Mouse (Mus musculus): ENCODE data around the gene Gh. TPM values are rescaled to one million over a fixed set of nuclear protein-coding genes. Genes with fewer than 3 reads are reported as not detected.

Gh gene
- polyA plus RNA-seq, 1 experiment from 2014 or later: not detected

DNA sequence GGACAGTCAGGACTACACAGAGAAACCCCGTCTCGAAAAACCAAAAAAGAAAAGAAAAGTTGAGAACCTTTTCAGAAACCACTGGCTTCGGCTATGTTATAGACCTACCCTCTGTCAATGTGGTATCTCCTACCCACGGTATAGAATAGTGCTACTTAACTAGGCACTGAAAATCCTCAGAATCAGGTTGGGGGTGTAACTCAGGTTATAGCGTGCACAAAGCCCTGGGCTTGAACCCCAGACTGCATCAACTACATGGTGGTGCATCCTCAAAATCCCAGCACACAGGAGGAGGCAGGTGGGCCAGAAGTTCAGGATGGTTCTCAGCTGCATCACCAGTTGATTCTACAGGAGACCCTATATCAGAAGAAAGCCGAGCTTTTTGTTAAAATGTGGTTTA, 27.9 kb downstream of the Gh start:
- no peak overlapping the region for H3K27ac ChIP-seq (ENCODE audit: low read depth, low read length)
- WGBS: 93% methylated on average over 6 of the region's 6 CpGs

DNA sequence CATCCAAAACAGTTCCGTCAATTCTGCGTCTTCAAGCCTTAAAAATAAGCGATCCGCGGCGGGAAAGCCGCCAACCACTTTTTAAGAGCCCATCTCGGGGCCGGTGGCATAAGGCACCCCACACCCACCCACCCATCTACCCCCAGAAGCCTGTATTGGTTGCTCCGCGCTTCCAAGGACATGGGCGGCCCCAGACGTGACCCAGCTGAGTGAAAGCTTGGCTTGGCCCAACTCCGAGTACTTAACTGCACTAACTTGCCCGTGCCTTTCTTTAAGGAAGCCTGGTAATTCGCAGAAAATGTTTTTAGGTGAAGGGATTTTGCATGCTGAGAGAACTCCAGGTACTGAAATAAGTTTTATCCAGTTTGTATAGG, 28.4 kb downstream of the Gh start:
- Histone ChIP-seq H3K36me3 (ENCODE audit: control insufficient read depth, insufficient read depth) (no peaks in the 10 kb centered on the region), H3K4me3 (ENCODE audit: low read depth, low read length) (peak overlapping the region; percentile 97), H3K27me3 (replicated peaks; ENCODE audit: control insufficient read depth, insufficient read depth, low read length) (no peaks in the 10 kb centered on the region), H3K4me1 (replicated peaks; ENCODE audit: control insufficient read depth, insufficient read depth, low read length) (peaks cover 10% of the 10 kb centered on the region), H3K9ac (ENCODE audit: low read depth, low read length) (peak overlapping the region; percentile 95), H3K4me2 (replicated peaks; ENCODE audit: low read depth) (peak overlapping the region; percentile 77), H3K9me3 (ENCODE audit: control insufficient read depth) (no peaks in the 10 kb centered on the region), H3K27ac (ENCODE audit: low read depth, low read length) (peak overlapping the region; percentile 72)
- ATAC-seq: no peak
- no peak for TF ChIP-seq CTCF (IDR thresholded peaks at IDR 0.05; ENCODE audit: low read depth)
- WGBS: 7% methylated on average over 16 of the region's 16 CpGs

More for the DNA sequence above, 27.9 kb downstream of the Gh start:
- Histone ChIP-seq H3K4me1 (replicated peaks; ENCODE audit: control insufficient read depth, insufficient read depth, low read length) (peaks cover 10% of the 10 kb centered on the region), H3K4me2 (replicated peaks; ENCODE audit: low read depth) (peak overlapping the region; percentile 77; the same call in 1 of the 2 replicates), H3K27me3 (replicated peaks; ENCODE audit: control insufficient read depth, insufficient read depth, low read length) (no peaks in the 10 kb centered on the region), H3K4me3 (ENCODE audit: low read depth, low read length) (no peak overlapping the region), H3K9ac (ENCODE audit: low read depth, low read length) (no peak overlapping the region), H3K36me3 (ENCODE audit: control insufficient read depth, insufficient read depth) (no peaks in the 10 kb centered on the region), H3K9me3 (ENCODE audit: control insufficient read depth) (no peaks in the 10 kb centered on the region)
- no peak for TF ChIP-seq CTCF (IDR thresholded peaks at IDR 0.05; ENCODE audit: low read depth)
- ATAC-seq: no peak

DNA sequence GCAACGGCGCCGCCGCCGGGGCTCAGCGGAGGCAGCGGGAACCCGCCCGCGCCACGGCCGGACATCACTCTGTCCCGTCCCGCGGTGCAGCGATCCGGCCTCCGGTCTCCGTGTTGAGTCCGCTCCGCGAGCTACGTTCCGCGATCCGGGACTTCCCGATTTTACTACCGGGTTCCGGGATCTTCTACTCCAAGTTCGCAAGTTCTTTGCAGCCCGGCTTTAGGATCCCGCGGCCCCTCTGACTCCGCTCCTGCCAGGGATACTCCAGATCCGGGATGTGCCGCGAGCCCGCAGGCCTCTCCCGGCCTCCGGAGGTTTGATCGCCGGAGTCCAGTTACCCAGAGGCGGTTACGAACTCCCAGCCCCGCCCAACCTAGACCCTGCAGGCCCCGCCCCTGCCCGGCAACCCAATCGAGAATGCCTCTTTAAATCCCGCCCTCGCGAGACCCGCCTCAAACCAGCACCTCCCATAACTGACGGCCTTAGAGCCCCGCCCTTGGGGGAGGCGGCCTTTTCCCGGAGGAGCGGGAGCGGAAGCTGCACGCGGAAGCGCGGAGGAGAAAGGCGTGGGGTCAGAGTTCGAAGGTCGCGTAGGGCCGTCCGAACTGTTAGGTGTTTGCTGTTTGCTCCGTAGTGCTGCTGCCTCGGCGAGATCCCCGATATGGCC, 28.9 kb downstream of the Gh start, which contains the start of gene Smarcd2:
TSS of gene Smarcd2 (minus strand) at position 329 of the 667 bp plus-strand sequence.
- Histone ChIP-seq H3K9ac (ENCODE audit: low read depth, low read length) (peak within 1 kb of the TSS; percentile 95), H3K4me1 (replicated peaks; ENCODE audit: control insufficient read depth, insufficient read depth, low read length) (peaks cover 10% of the 10 kb centered on the region), H3K4me3 (ENCODE audit: low read depth, low read length) (peak within 1 kb of the TSS; percentile 97), H3K36me3 (ENCODE audit: control insufficient read depth, insufficient read depth) (no peaks in the 10 kb centered on the region), H3K27me3 (replicated peaks; ENCODE audit: control insufficient read depth, insufficient read depth, low read length) (no peaks in the 10 kb centered on the region), H3K27ac (ENCODE audit: low read depth, low read length) (peak within 1 kb of the TSS; percentile 98), H3K4me2 (replicated peaks; ENCODE audit: low read depth) (peak within 1 kb of the TSS; percentile 77), H3K9me3 (ENCODE audit: control insufficient read depth) (no peaks in the 10 kb centered on the region)
- ATAC-seq: peak; percentile 92
- WGBS: under 1% methylated on average over 72 of the region's 72 CpGs
- no peak for TF ChIP-seq CTCF (IDR thresholded peaks at IDR 0.05; ENCODE audit: low read depth)

DNA sequence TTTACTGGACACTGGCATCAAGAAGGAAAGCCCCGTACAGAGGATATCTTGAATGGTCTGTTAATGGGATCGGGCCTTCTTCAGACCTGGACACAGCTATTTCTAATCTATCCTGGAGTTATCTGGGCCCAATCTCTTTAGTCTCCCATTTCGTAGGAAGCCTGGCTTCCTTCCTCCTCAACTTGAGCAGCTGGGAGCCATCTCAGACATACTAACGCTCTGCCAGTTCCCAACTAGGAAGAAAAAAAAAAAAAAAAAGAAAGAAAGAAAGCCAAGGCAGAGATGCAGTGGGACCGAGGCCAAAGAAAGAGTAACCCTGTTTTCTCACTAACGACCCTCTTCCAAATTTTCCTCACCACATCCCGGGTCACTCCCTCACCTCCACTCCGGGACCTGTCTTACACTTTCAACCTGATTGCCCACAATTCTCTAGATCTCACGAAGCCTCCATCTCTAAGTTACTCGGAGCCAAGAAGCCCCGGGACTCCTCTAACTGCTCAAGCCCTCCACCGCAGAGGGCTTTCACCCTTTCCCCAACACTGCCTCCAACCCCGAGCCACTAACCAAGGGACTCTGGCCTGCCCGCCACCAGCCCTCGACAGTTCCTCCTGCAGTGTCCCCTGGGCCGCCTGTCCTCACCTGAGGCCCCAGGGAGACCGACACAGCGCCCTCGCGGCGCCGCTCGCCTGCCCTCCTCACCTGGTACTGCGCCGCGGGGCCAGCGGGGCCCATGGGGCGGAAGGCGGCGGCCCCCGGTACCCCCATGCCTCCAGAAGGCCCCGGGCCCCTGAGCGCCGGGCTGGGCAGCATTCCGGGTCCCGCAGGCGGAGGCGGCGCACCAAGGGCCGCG, 29.6 kb downstream of the Gh start:
- peak overlapping the region; percentile 77 for H3K4me2 ChIP-seq (replicated peaks; ENCODE audit: low read depth)
- peak; percentile 34 for ATAC-seq
- no peaks in the 10 kb centered on the region for H3K9me3 ChIP-seq (ENCODE audit: control insufficient read depth)
- H3K4me3 ChIP-seq (ENCODE audit: low read depth, low read length): peak overlapping the region; percentile 97
- peak overlapping the region; percentile 95 for H3K9ac ChIP-seq (ENCODE audit: low read depth, low read length)
- TF ChIP-seq CTCF (IDR thresholded peaks at IDR 0.05; ENCODE audit: low read depth): no peak
- H3K27ac ChIP-seq (ENCODE audit: low read depth, low read length): peak overlapping the region; percentile 98
- peaks cover 10% of the 10 kb centered on the region for H3K4me1 ChIP-seq (replicated peaks; ENCODE audit: control insufficient read depth, insufficient read depth, low read length)
- no peaks in the 10 kb centered on the region for H3K27me3 ChIP-seq (replicated peaks; ENCODE audit: control insufficient read depth, insufficient read depth, low read length)
- under 1% methylated on average over 41 of the region's 41 CpGs for WGBS
- H3K36me3 ChIP-seq (ENCODE audit: control insufficient read depth, insufficient read depth): peaks cover 3% of the 10 kb centered on the region

DNA sequence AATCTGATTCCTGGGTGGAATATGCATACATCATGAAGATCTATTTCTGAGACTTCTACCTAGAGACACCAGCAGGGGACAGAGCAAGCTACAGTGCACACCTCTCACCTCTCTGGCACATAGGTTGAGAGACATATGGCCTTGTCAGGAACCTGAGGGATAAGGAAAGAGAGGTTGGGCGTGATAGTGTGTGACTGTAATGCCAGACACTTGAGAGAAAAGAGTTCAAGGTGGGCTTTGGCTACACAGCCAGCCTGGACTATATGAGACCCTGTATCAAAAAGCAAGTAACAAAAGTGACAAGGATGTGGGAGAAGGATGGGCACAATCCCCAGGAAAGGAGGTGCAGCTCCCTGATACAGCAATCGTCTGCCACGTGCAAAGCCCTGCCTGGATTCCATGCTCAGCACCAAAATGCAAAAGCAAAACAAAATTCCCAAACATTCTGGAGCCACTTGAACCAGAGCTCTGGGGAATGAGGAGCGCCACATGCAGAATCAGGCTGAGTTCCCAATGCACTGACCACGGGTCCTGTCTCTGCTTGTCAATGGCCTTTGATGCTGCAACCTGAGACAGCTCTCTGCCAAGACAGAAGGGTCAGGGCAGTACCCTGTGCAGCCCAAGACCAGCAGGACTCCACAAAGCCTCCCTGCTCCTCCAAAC, 30.4 kb downstream of the Gh start:
- peak; percentile 47 for TF ChIP-seq CTCF (IDR thresholded peaks at IDR 0.05; ENCODE audit: low read depth)
- no peak for ATAC-seq
- Histone ChIP-seq H3K27me3 (replicated peaks; ENCODE audit: control insufficient read depth, insufficient read depth, low read length) (no peaks in the 10 kb centered on the region), H3K9ac (ENCODE audit: low read depth, low read length) (peak overlapping the region; percentile 95), H3K4me2 (replicated peaks; ENCODE audit: low read depth) (peak overlapping the region; percentile 77), H3K4me3 (ENCODE audit: low read depth, low read length) (peak overlapping the region; percentile 97), H3K36me3 (ENCODE audit: control insufficient read depth, insufficient read depth) (peaks cover 11% of the 10 kb centered on the region), H3K9me3 (ENCODE audit: control insufficient read depth) (no peaks in the 10 kb centered on the region), H3K4me1 (replicated peaks; ENCODE audit: control insufficient read depth, insufficient read depth, low read length) (peaks cover 10% of the 10 kb centered on the region), H3K27ac (ENCODE audit: low read depth, low read length) (peak overlapping the region; percentile 98; the same call in 1 of the 2 replicates)
- 11% methylated on average over 5 of the region's 5 CpGs for WGBS

DNA sequence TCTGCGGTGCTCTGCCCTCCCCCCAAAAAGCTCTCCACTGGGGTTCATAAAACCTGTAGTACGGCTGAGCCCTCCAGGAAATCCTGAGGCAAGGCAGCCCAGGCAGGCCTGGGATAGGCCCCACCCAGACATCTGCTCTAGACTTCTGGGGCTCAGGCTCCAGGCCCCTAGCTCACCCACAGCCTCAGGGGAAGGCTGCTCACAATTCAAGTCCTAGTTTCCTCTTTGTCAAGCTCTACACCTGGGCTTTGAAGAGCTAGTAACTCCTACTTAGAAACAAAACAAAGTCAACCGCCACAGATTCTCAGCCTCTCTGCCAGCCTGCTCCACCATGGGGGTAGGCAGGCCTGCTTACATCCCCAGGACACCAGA, 32.6 kb downstream of the Gh start:
- TF ChIP-seq CTCF (IDR thresholded peaks at IDR 0.05; ENCODE audit: low read depth): no peak
- Histone ChIP-seq H3K4me1 (replicated peaks; ENCODE audit: control insufficient read depth, insufficient read depth, low read length) (no peaks in the 10 kb centered on the region; the same call in none of the 2 replicates), H3K9me3 (ENCODE audit: control insufficient read depth) (no peaks in the 10 kb centered on the region), H3K27me3 (replicated peaks; ENCODE audit: control insufficient read depth, insufficient read depth, low read length) (no peaks in the 10 kb centered on the region), H3K4me2 (replicated peaks; ENCODE audit: low read depth) (peak overlapping the region; percentile 35), H3K27ac (ENCODE audit: low read depth, low read length) (no peak overlapping the region), H3K4me3 (ENCODE audit: low read depth, low read length) (no peak overlapping the region), H3K9ac (ENCODE audit: low read depth, low read length) (no peak overlapping the region), H3K36me3 (ENCODE audit: control insufficient read depth, insufficient read depth) (peaks cover 33% of the 10 kb centered on the region)
- ATAC-seq: no peak
- 18% methylated on average over 3 of the region's 3 CpGs for WGBS
